Mouse (Mus musculus) spleen, adult 2 months (tissue): ENCODE results near the gene Pax7. TPM values are rescaled to one million over a fixed set of nuclear protein-coding genes. Genes with fewer than 3 reads are reported as not detected.

ENCODE experiments used
- DNase-seq, 2 experiments: peaks; one replicate each; pipeline versions ENCODE4 v3.0.0 to v3.0.0-alpha.2; 2012 to 2021; ENCODE audit warnings: low spot score in 2 of 2, low read depth in 1 of 2
- H3K27ac ChIP-seq: fragments of 200-500 bp; 2 replicates; pipeline ENCODE4 v1.5.1; 2012; ENCODE audit warnings: low read length, inconsistent platforms; ENCODE audit not compliant: insufficient read depth
- H3K27me3 ChIP-seq: fragments of 200-500 bp; 2 replicates; pipeline ENCODE4 v1.6.1; 2012; ENCODE audit warnings: mild to moderate bottlenecking, moderate library complexity, low read length, inconsistent platforms; ENCODE audit not compliant: control insufficient read depth, insufficient read depth
- H3K36me3 ChIP-seq: fragments of 200-500 bp; 2 replicates; pipeline ENCODE4 v1.6.1; 2012; ENCODE audit warnings: mild to moderate bottlenecking, low read length, inconsistent platforms; ENCODE audit not compliant: control insufficient read depth, insufficient read depth
- H3K4me1 ChIP-seq: fragments of 200-500 bp; 2 replicates; pipeline ENCODE4 v1.6.1; 2011; ENCODE audit warnings: inconsistent platforms; ENCODE audit not compliant: control insufficient read depth, insufficient read depth, insufficient read length
- H3K4me3 ChIP-seq: fragments of 200-500 bp; 2 replicates; pipeline ENCODE4 v1.5.1; 2011; ENCODE audit warnings: mild to moderate bottlenecking, inconsistent platforms; ENCODE audit not compliant: insufficient read depth, insufficient read length; ENCODE audit errors: extremely low read depth
- CTCF ChIP-seq: fragments of 200-500 bp; IDR thresholded peaks from 2 replicates; pipeline ENCODE4 v1.5.1; 2011; ENCODE audit warnings: mild to moderate bottlenecking, inconsistent platforms; ENCODE audit not compliant: insufficient read depth, insufficient read length, insufficient replicate concordance; ENCODE audit errors: extremely low read depth
- POLR2A ChIP-seq: fragments of 200-500 bp; IDR thresholded peaks from 2 replicates; pipeline ENCODE4 v1.6.1; 2011; ENCODE audit warnings: low read depth, low read length, inconsistent platforms
- WGBS: fragments of 180-500 bp; shearing (Covaris S2); methylation state at CpG from one replicate; pipeline ENCODE4 v1.1.7; 2018; 5-methylcytosine and 5-hydroxymethylcytosine counted together
- polyA plus RNA-seq: library from polyadenylated mRNA; depleted of rRNA; stranded (reverse); fragments of >200 nt; gene quantifications from 2 replicates; pipeline ENCODE4 v1.2.3, GENCODE M21; 2012

Pax7 gene
- polyA plus RNA-seq, 1 experiment: 0.11 TPM

DNA sequence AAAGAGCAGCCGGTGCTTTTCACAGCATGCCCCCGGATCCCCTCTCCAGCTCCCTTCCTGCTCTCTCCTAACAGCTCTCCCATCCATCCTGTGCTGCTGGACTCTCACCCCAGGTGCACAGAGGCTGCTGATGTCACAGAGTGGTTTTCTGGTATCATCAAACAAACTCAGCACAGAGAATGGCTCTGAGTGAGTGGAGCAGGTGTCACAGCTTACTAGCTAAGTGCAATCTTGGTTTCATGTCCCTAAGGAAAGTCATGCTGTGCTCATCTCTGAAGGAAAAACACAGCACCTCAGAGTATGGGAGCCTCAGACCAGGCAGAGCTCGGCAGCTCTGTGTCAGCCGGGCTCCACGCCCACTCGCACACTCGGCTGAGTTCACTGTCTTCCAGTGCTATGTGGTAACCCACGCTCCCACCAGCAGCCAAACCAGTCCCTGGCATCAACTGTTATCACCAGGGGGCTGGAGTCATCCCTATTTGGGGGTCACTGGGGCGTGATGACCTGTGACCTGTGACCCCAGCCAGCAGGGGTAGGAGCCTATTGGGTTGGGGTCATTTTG lies 7.7 kb upstream of the Pax7 start:
- H3K4me3 ChIP-seq: no peak overlapping the region

DNA sequence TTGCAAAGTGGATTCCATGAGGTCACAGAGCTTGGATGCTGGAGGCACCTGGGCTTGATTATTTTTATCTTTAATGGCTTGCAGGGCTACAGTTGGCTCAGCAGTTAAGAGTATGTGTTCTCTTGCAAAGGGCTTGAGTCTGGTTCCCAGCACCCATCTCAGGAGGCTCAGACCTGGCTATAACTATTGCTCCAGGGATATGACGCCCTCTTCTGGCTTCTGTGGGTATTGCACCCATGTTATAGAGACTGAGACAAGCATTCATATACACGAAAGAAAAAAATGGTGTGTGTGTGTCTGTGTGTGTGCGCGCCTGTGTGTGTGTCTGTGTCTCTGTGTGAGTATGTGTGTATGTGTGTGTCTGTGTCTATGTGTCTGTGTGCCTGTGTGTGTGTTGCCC lies 7.1 kb upstream of the Pax7 start:
- H3K36me3 ChIP-seq: no peaks in the 10 kb centered on the region
- TF ChIP-seq POLR2A (no peak), CTCF (no peak)
- H3K4me3 ChIP-seq: no peak overlapping the region
- H3K27me3 ChIP-seq: no peaks in the 10 kb centered on the region; the same call in 1 of the 2 replicates
- no peak for DNase-seq
- no peaks in the 10 kb centered on the region for H3K4me1 ChIP-seq
- 68% methylated on average over 4 of the region's 4 CpGs for WGBS
- no peak overlapping the region for H3K27ac ChIP-seq

More for the DNA sequence above, 7.7 kb upstream of the Pax7 start:
- no peak for DNase-seq
- Histone ChIP-seq H3K27ac (no peak overlapping the region), H3K4me1 (no peaks in the 10 kb centered on the region), H3K27me3 (no peaks in the 10 kb centered on the region; the same call in 1 of the 2 replicates), H3K36me3 (no peaks in the 10 kb centered on the region)
- no peak for TF ChIP-seq POLR2A
- no peak for TF ChIP-seq CTCF
- 66% methylated on average over 9 of the region's 9 CpGs for WGBS

GRCm38 (mm10) chr4:139836681-139837080 lies 3.4 kb upstream of the Pax7 start:
- Histone ChIP-seq H3K4me3 (no peak overlapping the region), H3K36me3 (no peaks in the 10 kb centered on the region), H3K4me1 (no peaks in the 10 kb centered on the region), H3K27me3 (peaks cover 11% of the 10 kb centered on the region), H3K27ac (no peak overlapping the region)
- TF ChIP-seq POLR2A: no peak
- TF ChIP-seq CTCF: no peak
- 19% methylated on average over 5 of the region's 5 CpGs for WGBS
- DNase-seq: no peak

DNA sequence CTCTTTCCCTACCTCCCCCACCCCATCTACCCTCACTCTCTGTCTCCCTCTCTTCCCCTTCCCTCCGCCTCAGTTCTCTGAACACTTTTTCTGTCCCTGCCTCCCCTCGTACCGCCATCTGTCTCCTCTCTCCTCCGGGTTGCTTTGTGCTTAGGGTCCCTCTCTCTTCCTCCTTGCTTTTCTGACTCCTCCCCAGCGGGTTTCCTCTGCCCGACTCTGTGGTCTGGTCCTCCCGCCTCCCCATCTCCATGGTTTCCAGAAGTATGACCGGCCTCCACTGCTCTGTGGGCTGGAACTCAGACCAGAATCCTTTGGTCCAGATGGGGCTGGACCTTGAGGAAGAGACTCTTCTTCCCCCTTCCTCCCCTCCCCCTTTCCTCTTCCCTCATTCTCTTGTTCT lies 2.9 kb upstream of the Pax7 start:
- 2% methylated on average over 8 of the region's 8 CpGs for WGBS
- no peak for TF ChIP-seq CTCF
- TF ChIP-seq POLR2A: no peak

GRCm38 (mm10) chr4:139833817-139834401 lies 581 bp upstream of the Pax7 start:
- H3K4me3 ChIP-seq: no peak overlapping the region
- no peak for DNase-seq
- H3K27ac ChIP-seq: no peak overlapping the region
- TF ChIP-seq POLR2A: no peak
- no peak for TF ChIP-seq CTCF
- H3K27me3 ChIP-seq: peaks cover 12% of the 10 kb centered on the region
- 23% methylated on average over 17 of the region's 17 CpGs for WGBS
- H3K4me1 ChIP-seq: no peaks in the 10 kb centered on the region
- no peaks in the 10 kb centered on the region for H3K36me3 ChIP-seq

More for the DNA sequence above, 2.9 kb upstream of the Pax7 start:
- Histone ChIP-seq H3K27ac (no peak overlapping the region), H3K27me3 (peaks cover 12% of the 10 kb centered on the region), H3K4me1 (no peaks in the 10 kb centered on the region), H3K4me3 (no peak overlapping the region), H3K36me3 (no peaks in the 10 kb centered on the region)
- DNase-seq: no peak

DNA sequence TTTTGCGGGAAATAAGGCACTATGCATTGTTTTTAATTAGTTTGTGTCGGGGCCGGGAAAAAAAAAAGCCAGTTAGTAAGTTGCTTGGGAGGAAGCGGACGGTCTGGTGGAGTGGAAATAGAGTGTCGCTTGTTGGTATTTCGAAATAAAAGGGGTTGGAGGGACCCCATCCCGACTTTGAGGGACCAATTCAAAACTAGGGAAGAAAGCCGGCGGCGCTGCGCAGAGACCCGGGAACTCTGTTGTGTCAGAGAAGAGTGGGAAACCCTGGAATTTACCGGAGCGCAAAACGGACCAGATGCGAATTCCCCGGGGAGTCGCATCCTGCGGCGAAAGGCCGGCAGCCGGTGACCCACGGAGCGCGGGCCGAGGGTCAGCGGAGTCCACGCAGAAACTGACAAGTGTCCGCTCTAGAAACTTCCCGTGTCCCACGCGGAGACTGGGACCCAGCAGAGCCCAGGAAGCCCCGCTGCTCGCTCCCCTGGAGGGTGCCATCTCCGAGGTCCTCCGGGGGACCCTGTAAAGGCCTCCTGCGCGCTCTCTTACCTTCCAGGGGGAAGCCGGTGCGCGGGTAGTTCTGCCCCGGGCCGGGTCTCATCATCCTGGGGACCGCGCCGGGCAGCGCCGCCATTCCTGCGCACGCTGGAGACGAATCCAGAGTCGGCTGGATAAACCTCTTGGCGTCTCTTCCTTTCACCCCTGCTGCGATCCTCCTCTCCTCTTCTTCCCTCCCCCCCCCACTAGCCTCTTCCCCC lies 870 bp downstream of the Pax7 start:
- no peak for DNase-seq
- TF ChIP-seq CTCF (no peak), POLR2A (no peak)
- Histone ChIP-seq H3K4me1 (no peaks in the 10 kb centered on the region), H3K4me3 (no peak overlapping the region), H3K27ac (no peak overlapping the region), H3K27me3 (peaks cover 22% of the 10 kb centered on the region), H3K36me3 (no peaks in the 10 kb centered on the region)
- WGBS: 4% methylated on average over 55 of the region's 55 CpGs
